Mouse (Mus musculus) bone marrow, adult 2 months (tissue): ENCODE results near the gene Spaca3.

ENCODE experiments used
- CTCF ChIP-seq: fragments of 200-500 bp; IDR thresholded peaks from 2 replicates; pipeline ENCODE4 v1.5.1; 2011; ENCODE audit warnings: low read length, control low read depth; ENCODE audit not compliant: control insufficient read depth, insufficient read depth
- POLR2A ChIP-seq: fragments of 200-500 bp; IDR thresholded peaks from 2 replicates; pipeline ENCODE4 v1.6.1; 2011; ENCODE audit warnings: low read depth, mild to moderate bottlenecking, control low read depth, low read length, borderline replicate concordance; ENCODE audit not compliant: control insufficient read depth

DNA sequence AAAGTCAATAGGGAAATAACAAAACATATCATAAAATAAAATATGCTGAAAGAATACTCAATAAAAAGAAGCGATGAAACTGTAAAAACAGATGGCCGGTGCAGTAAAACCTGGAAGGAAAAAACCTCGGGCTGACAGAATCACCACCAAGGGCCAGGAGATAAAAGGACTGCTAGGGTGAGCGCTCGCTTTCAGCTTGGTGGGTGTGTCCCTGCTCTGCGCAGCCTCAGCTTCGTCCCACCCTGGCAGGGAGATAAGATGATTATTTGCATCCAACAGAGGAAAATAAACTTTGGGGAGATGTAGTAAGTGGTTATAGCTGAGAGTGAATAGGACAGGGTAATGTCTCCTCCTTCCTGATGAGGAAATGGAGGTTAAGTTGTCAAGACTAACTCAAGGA lies 3.3 kb upstream of the Spaca3 start:
- no peak for TF ChIP-seq CTCF
- no peak for TF ChIP-seq POLR2A
